8 mouse cellular contexts compared by ENCODE assay signal in genomic region chrX:7428621-7429523, GRCm38 (mm10). TPM values are rescaled to one million over a fixed set of nuclear protein-coding genes. Genes with fewer than 3 reads are reported as not detected.
A peak's percentile ranks its signal among the peaks of the same experiment; 100 is the strongest.
DNase-seq lines count a peak whose midpoint lies in the region; ATAC-seq lines count a peak whose summit lies in the region.

No protein-coding gene starts in this region.

- ATAC-seq in activated CD4-positive, CD25-positive, alpha-beta regulatory T cell, adult 4 months, result peak; percentile 28
- peak; percentile 73 for ATAC-seq in inflammation-experienced regulatory T-cells, adult 6 months
- peak; percentile 88 for ATAC-seq in lung, embryonic 16.5 days (ENCODE audit: low read depth)
- peak; percentile 79 for ATAC-seq in stomach, embryonic 15.5 days (ENCODE audit: insufficient read depth, low FRiP score, low read depth)

- H3K27me3 ChIP-seq in lung, embryonic 16.5 days (ENCODE audit: control insufficient read depth, insufficient read depth, low read depth, low read length), result no peaks in the 10 kb centered on the region
- H3K27me3 ChIP-seq in stomach, embryonic 15.5 days (replicated peaks), result no peaks in the 10 kb centered on the region

- no peak overlapping the region for H3K4me3 ChIP-seq in lung, embryonic 16.5 days (ENCODE audit: low read length)
- no peak overlapping the region for H3K4me3 ChIP-seq in stomach, embryonic 15.5 days (replicated peaks)

- H3K27ac ChIP-seq in lung, embryonic 16.5 days (ENCODE audit: low read length), result peak overlapping the region; percentile 84
- peak overlapping the region; percentile 48; the same call in 1 of the 2 replicates for H3K27ac ChIP-seq in stomach, embryonic 15.5 days

- H3K4me1 ChIP-seq in lung, embryonic 16.5 days (replicated peaks; ENCODE audit: control insufficient read depth, insufficient read depth, low read length), result no peaks in the 10 kb centered on the region
- H3K4me1 ChIP-seq in stomach, embryonic 15.5 days, result no peaks in the 10 kb centered on the region

- no peaks in the 10 kb centered on the region for H3K36me3 ChIP-seq in lung, embryonic 16.5 days (ENCODE audit: control insufficient read depth, insufficient read depth, low read length)
- no peaks in the 10 kb centered on the region for H3K36me3 ChIP-seq in stomach, embryonic 15.5 days

- no peaks in the 10 kb centered on the region for H3K9me3 ChIP-seq in lung, embryonic 16.5 days (ENCODE audit: control insufficient read depth, low read length)
- no peaks in the 10 kb centered on the region for H3K9me3 ChIP-seq in stomach, embryonic 15.5 days

- H3K9ac ChIP-seq in lung, embryonic 16.5 days (ENCODE audit: low read length), result no peak overlapping the region
- no peak overlapping the region for H3K9ac ChIP-seq in stomach, embryonic 15.5 days

- 41% methylated on average over 20 of the region's 20 CpGs for WGBS in lung, embryonic 16.5 days
- 50% methylated on average over 20 of the region's 20 CpGs for WGBS in stomach, embryonic 15.5 days

- peak; percentile 49 for DNase-seq in cerebellum, postnatal 10 days
- no peak for DNase-seq in cerebellum, postnatal 36 days
- peak; percentile 6 to 37 for DNase-seq in frontal cortex, postnatal 36 days (ENCODE audit: low spot score in 2 of 2)
- no peak for DNase-seq in spleen, postnatal 14 days (ENCODE audit: low spot score in 2 of 2)

- peak overlapping the region; percentile 37 for H3K4me2 ChIP-seq in lung, embryonic 16.5 days (ENCODE audit: low read depth, low read length)
- peak overlapping the region; percentile 12; the same call in 1 of the 2 replicates for H3K4me2 ChIP-seq in stomach, embryonic 15.5 days

RNA-seq across cellular contexts. Expression of gene Usp27x, which starts 53.2 kb away (rescaled TPM):
- polyA plus RNA-seq in activated CD4-positive, CD25-positive, alpha-beta regulatory T cell, adult 4 months (2017; shearing (Covaris generic)), result under 1 TPM; 0.18 to 0.25 TPM
- under 1 TPM in 2 of 3 experiments, not detected in 1; 0.25 to 0.51 TPM for polyA plus RNA-seq in inflammation-experienced regulatory T-cells, adult 6 months (2017; shearing (Covaris generic))
- 0.55 and 0.64 TPM in 2 replicates for polyA plus RNA-seq in lung, embryonic 16.5 days (2015; fragmentation: Nextera tagmentation; extraction: Ambion mirVana)
- polyA plus RNA-seq in stomach, embryonic 15.5 days (2015; fragmentation: Nextera tagmentation; extraction: Ambion mirVana), result 0.82 and 0.84 TPM in 2 replicates

Comparison
In these comparisons a context has a peak if more than half of its experiments do, and no peak if none do; other contexts are left out.
1. DNase-seq: peak in cerebellum, postnatal 10 days (2 of 2) and frontal cortex, postnatal 36 days (2 of 2); none in cerebellum, postnatal 36 days (0 of 2) and spleen, postnatal 14 days (0 of 2).
2. ATAC-seq: peak in every context shown above with its lines; median percentile 88 in lung, embryonic 16.5 days; 79 in stomach, embryonic 15.5 days; 73 in inflammation-experienced regulatory T-cells, adult 6 months; 28 in activated CD4-positive, CD25-positive, alpha-beta regulatory T cell, adult 4 months.